Mouse (Mus musculus) hindbrain, embryonic 11.5 days (tissue): Measurements from ENCODE around the gene Timp3. TPM values are rescaled to one million over a fixed set of nuclear protein-coding genes. Genes with fewer than 3 reads are reported as not detected.

ENCODE experiments used
- ATAC-seq: fragments of 200-750 bp; cut with Nextera tagmentation; 2 replicates; pipeline ENCODE4 v1.8.0; 2017; ENCODE audit warnings: mild to moderate bottlenecking, moderate TSS enrichment, moderate library complexity; ENCODE audit not compliant: low FRiP score
- DNase-seq: peaks from one replicate; pipeline ENCODE4 v3.0.0-alpha.2; 2015; ENCODE audit warnings: low spot score
- H3K27ac ChIP-seq: fragments of 300-500 bp; sonication (generic); 2 replicates; pipeline ENCODE4 v1.5.1; 2014; ENCODE audit warnings: mild to moderate bottlenecking, low read depth, low read length
- H3K27me3 ChIP-seq: fragments of 300-500 bp; sonication (generic); 2 replicates; pipeline ENCODE4 v1.6.1; 2014; ENCODE audit warnings: mild to moderate bottlenecking, low read length, moderate library complexity, mixed read lengths; ENCODE audit not compliant: control insufficient read depth, insufficient read depth
- H3K36me3 ChIP-seq: fragments of 300-500 bp; sonication (generic); 2 replicates; pipeline ENCODE4 v1.6.1; 2014; ENCODE audit warnings: mild to moderate bottlenecking, low read length, moderate library complexity, mixed read lengths; ENCODE audit not compliant: control insufficient read depth, insufficient read depth
- H3K4me1 ChIP-seq: fragments of 300-500 bp; sonication (generic); replicated peaks from 2 replicates; pipeline ENCODE4 v1.6.1; 2014; ENCODE audit warnings: low read length, mixed read lengths; ENCODE audit not compliant: control insufficient read depth, insufficient read depth
- H3K4me2 ChIP-seq: fragments of 300-500 bp; sonication (generic); replicated peaks from 2 replicates; pipeline ENCODE4 v1.6.1; 2014; ENCODE audit warnings: mild to moderate bottlenecking, low read depth, low read length
- H3K4me3 ChIP-seq: fragments of 300-500 bp; sonication (generic); 2 replicates; pipeline ENCODE4 v1.5.1; 2014; ENCODE audit warnings: low read depth, low read length
- H3K9ac ChIP-seq: fragments of 300-500 bp; sonication (generic); 2 replicates; pipeline ENCODE4 v1.6.1; 2014; ENCODE audit warnings: low read depth, low read length
- H3K9me3 ChIP-seq: fragments of 300-500 bp; sonication (generic); 2 replicates; pipeline ENCODE4 v1.6.1; 2016; ENCODE audit warnings: low read length; ENCODE audit not compliant: control insufficient read depth
- WGBS: fragments of 180-500 bp; shearing (Covaris S2); extraction: QIAGEN DNeasy Blood & Tissue Kit; methylation state at CpG from one replicate; pipeline ENCODE4 v1.1.7; 2014; 5-methylcytosine and 5-hydroxymethylcytosine counted together
- polyA plus RNA-seq: library from polyadenylated mRNA; unstranded; fragments of >200 nt; fragmentation: Nextera tagmentation; extraction: Ambion mirVana; gene quantifications from 2 replicates; pipeline ENCODE4 v1.2.1, GENCODE M21; 2014

Timp3 gene
- polyA plus RNA-seq, 1 experiment from 2014 or later, result 31.6 TPM

DNA sequence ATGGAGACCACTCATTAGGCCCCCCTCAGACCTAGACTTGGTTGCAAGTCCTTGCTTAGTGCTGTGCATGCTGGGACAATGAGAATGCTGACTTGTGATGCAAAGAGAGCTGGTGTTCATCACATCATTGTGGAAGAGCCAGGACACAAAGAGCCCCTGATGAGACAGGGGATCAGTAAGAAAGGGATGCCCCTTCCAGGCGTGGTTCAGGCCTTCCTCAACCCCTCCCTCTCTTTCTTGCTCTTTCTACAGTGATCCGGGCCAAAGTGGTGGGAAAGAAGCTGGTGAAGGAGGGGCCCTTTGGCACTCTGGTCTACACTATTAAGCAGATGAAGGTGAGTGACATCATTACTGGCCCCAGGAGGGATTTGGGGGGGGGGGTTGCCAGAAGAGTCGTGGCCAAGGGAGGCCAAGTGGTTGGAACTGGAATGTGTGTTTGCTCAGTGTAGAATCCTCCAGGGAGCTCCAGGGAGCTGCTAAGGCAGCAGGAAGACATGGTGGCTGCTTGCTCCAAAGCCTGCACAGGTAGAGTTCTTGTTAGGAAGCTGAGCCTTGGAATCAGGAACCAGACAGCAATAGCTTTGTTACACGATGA, 38.0 kb downstream of the Timp3 start:
- DNase-seq (no peak), ATAC-seq (no peak)
- WGBS, result 36% methylated on average over 4 of the region's 4 CpGs
- H3K9ac ChIP-seq, result no peak overlapping the region
- no peak overlapping the region for H3K4me3 ChIP-seq
- no peaks in the 10 kb centered on the region for H3K4me1 ChIP-seq
- H3K27ac ChIP-seq, result no peak overlapping the region
- no peak overlapping the region for H3K4me2 ChIP-seq
- H3K27me3 ChIP-seq, result no peaks in the 10 kb centered on the region
- no peaks in the 10 kb centered on the region for H3K9me3 ChIP-seq
- no peaks in the 10 kb centered on the region for H3K36me3 ChIP-seq

DNA sequence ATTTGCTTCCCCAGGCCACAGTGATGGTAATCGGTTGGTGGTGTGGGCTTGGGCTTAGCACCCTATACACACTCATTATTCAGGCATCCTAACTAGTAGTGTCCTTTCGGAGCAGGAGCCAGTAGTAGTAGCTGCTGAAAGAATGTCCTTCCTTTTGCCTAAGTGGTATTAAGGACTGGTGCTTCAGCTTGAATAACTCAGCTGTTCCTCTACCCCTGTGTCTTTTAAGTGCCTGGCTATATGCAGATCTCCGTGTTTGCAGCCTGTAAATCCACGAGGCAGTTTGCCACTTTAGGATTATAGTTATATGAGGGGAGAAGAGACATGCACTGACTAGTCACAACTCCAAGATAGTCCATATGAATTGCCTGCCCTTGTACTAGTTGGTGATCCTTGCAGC, 38.9 kb downstream of the Timp3 start:
- Histone ChIP-seq H3K27me3 (no peaks in the 10 kb centered on the region), H3K4me3 (no peak overlapping the region), H3K4me2 (no peak overlapping the region), H3K4me1 (no peaks in the 10 kb centered on the region), H3K9ac (no peak overlapping the region), H3K36me3 (no peaks in the 10 kb centered on the region), H3K27ac (no peak overlapping the region), H3K9me3 (no peaks in the 10 kb centered on the region)
- ATAC-seq (no peak), DNase-seq (no peak)
- 91% methylated on average over 4 of the region's 4 CpGs for WGBS

DNA sequence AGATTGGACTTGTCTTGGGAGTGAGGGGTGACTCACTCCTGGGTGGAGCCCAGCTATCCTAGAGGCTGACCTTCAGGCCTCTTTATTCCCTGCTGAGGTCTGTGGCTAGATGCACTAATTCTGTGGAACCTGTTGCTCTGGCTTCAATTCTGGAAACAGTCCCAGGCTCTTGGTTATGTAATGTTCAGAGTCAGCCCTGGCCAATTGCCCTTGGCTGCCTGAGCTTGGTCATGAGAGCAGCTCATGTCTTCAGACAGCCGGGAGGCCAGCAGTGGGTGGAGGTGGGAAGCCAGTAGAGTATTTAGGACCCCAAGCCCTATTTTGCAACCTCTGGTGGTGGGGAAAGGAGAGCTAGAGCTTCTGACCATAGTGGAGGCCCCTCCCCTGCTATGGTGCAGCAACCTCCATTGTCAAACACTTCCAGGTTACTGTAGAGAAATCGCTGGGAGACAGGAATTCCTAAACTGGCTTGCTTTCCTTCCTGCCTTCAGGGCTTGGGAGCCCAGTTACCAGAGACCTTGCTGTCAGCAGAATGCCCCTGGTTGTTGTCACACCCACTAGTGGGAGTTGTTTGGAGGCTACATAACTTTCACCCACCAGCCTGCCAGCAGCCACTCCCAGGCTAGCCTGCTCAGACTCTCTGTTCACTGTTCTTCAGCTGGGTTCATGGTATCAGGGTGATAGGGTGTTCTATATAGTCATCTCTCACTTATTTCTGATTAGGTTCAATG, 39.6 kb downstream of the Timp3 start:
- no peak for DNase-seq

DNA sequence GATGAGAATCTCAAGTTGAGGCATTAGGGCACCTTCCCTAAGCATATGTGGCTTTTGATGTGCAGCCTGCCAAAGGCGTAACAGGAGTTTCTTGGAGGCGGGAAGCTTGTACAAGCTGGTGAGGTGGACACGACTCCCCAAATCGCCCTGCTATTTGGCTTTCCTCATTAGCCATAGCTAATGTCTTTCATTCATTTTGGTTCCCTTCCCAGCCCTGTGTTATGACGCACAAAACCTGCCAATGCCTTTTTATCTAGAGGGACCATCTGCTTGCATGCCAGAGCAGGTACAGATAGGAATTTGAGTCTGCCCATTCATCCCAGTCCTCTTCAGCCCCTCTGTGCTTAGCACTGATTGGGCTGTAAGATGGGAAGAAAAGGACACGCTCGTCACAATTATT, 40.2 kb downstream of the Timp3 start:
- no peak overlapping the region for H3K9ac ChIP-seq
- H3K9me3 ChIP-seq, result no peaks in the 10 kb centered on the region
- ATAC-seq (no peak), DNase-seq (no peak)
- no peak overlapping the region for H3K27ac ChIP-seq
- H3K4me3 ChIP-seq, result no peak overlapping the region
- no peak overlapping the region for H3K4me2 ChIP-seq
- H3K4me1 ChIP-seq, result no peaks in the 10 kb centered on the region
- no peaks in the 10 kb centered on the region for H3K27me3 ChIP-seq
- WGBS, result 77% methylated on average over 7 of the region's 7 CpGs
- H3K36me3 ChIP-seq, result no peaks in the 10 kb centered on the region

More for the DNA sequence above, 39.6 kb downstream of the Timp3 start:
- no peaks in the 10 kb centered on the region for H3K9me3 ChIP-seq
- H3K4me1 ChIP-seq, result no peaks in the 10 kb centered on the region
- no peaks in the 10 kb centered on the region for H3K27me3 ChIP-seq
- H3K27ac ChIP-seq, result no peak overlapping the region
- no peak overlapping the region for H3K4me3 ChIP-seq
- H3K4me2 ChIP-seq, result no peak overlapping the region
- no peak overlapping the region for H3K9ac ChIP-seq
- no peaks in the 10 kb centered on the region for H3K36me3 ChIP-seq
- 87% methylated on average over 2 of the region's 2 CpGs for WGBS
- no peak for ATAC-seq

- H3K36me3 ChIP-seq, result no peaks in the 10 kb centered on the region
- H3K4me3 ChIP-seq, result no peak overlapping the region
- no peaks in the 10 kb centered on the region for H3K9me3 ChIP-seq
- no peak overlapping the region for H3K9ac ChIP-seq
- no peaks in the 10 kb centered on the region for H3K4me1 ChIP-seq
- no peak overlapping the region for H3K4me2 ChIP-seq
- no peak overlapping the region for H3K27ac ChIP-seq
- ATAC-seq (no peak), DNase-seq (no peak)
- H3K27me3 ChIP-seq, result no peaks in the 10 kb centered on the region
- WGBS, result 75% methylated on average over 3 of the region's 3 CpGs
Observed at GRCm38 (mm10) chr10:86340991-86341527, 40.9 kb downstream of the Timp3 start.

DNA sequence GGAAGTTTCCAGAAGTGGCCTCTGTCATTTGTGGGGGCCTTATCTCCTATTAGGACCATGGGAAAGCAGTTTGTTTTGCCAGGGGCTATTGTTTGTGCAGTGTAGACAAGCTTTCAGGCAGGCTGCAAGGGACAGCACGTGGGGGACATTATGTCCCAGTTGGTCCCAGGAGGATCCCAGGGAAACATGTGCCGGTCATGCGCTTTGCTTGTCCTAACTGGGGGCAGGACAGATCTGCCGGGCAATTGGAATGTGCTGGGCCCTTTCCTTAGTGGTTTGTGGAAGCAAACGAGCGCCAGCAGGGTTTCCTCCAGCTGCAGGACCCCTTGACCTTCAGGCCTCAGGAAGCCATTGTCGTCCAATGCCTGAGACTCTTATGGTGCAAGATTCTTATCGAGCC, 41.4 kb downstream of the Timp3 start:
- Histone ChIP-seq H3K4me2 (no peak overlapping the region), H3K9me3 (no peaks in the 10 kb centered on the region), H3K27me3 (no peaks in the 10 kb centered on the region), H3K4me3 (no peak overlapping the region), H3K9ac (no peak overlapping the region), H3K27ac (no peak overlapping the region), H3K36me3 (no peaks in the 10 kb centered on the region), H3K4me1 (no peaks in the 10 kb centered on the region)
- ATAC-seq (no peak), DNase-seq (peak; percentile 31)
- 20% methylated on average over 8 of the region's 8 CpGs for WGBS

DNA sequence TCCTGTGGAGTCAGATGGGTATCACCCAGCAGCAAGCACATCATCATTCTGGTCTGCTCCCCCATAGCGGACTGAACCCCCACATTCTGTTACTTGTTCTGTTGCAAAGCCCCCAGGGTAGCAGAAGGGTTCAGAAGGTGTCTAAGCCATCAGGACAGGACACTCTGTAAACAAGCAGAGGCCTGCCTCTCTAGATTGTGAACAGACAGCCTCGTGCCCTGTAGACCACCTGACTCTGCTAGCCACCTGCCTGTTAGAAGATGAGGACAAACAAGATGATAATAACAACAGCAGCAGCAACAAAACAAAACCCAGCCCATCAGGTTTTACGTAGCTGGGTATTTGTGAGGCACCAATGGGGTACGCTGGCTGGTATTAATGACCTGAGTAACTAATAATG, 42.0 kb downstream of the Timp3 start:
- Histone ChIP-seq H3K4me1 (no peaks in the 10 kb centered on the region), H3K27ac (no peak overlapping the region)

GRCm38 (mm10) chr10:86342713-86343112, 42.5 kb downstream of the Timp3 start:
- WGBS, result 70% methylated on average over 7 of the region's 7 CpGs
- no peaks in the 10 kb centered on the region for H3K4me1 ChIP-seq
- DNase-seq (no peak), ATAC-seq (no peak)
- H3K27me3 ChIP-seq, result no peaks in the 10 kb centered on the region
- no peak overlapping the region for H3K4me2 ChIP-seq
- H3K4me3 ChIP-seq, result no peak overlapping the region
- no peaks in the 10 kb centered on the region for H3K36me3 ChIP-seq
- H3K27ac ChIP-seq, result no peak overlapping the region
- H3K9me3 ChIP-seq, result no peaks in the 10 kb centered on the region
- no peak overlapping the region for H3K9ac ChIP-seq

More for the DNA sequence above, 42.0 kb downstream of the Timp3 start:
- Histone ChIP-seq H3K27me3 (no peaks in the 10 kb centered on the region), H3K36me3 (no peaks in the 10 kb centered on the region), H3K9me3 (no peaks in the 10 kb centered on the region), H3K9ac (no peak overlapping the region), H3K4me2 (no peak overlapping the region), H3K4me3 (no peak overlapping the region)
- WGBS, result 83% methylated on average over 4 of the region's 4 CpGs
- DNase-seq, result no peak
- no peak for ATAC-seq

DNA sequence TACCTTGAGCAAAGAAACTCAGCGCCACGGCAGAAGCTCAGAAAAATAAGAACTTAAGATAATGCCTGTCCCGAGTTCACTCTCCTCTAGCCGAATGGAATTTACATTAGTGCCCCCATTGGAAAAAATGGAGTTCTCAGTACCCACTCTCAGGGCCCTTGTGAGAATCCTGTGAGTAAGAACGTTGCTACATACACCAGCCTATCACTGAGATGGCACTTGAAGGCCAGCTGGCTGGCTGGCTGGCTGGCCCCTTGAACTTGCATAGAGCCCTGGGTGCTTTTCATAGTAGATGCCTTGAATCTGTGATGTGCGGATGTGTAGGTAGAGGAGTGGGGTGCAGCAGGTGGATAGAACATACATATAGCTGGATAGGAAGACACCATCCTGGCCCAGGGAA, 43.2 kb downstream of the Timp3 start:
- Histone ChIP-seq H3K36me3 (no peaks in the 10 kb centered on the region), H3K27me3 (no peaks in the 10 kb centered on the region)
- 92% methylated on average over 6 of the region's 6 CpGs for WGBS

More for the DNA sequence above, 43.2 kb downstream of the Timp3 start:
- no peaks in the 10 kb centered on the region for H3K4me1 ChIP-seq
- no peak overlapping the region for H3K9ac ChIP-seq
- H3K9me3 ChIP-seq, result no peaks in the 10 kb centered on the region
- no peak for ATAC-seq
- no peak overlapping the region for H3K27ac ChIP-seq
- no peak for DNase-seq
- H3K4me2 ChIP-seq, result no peak overlapping the region
- no peak overlapping the region for H3K4me3 ChIP-seq
